Mouse (Mus musculus): ENCODE measurements around the gene Suv39h2.

Suv39h2 gene

GRCm38 (mm10) chr2:3474861-3475283 is at the start of gene Suv39h2:
Gene Suv39h2 (minus strand): TSS chr2:3475031.
- DNase-seq (ENCODE audit: low spot score in 2 of 2), result peak; percentile 96 to 97

DNA sequence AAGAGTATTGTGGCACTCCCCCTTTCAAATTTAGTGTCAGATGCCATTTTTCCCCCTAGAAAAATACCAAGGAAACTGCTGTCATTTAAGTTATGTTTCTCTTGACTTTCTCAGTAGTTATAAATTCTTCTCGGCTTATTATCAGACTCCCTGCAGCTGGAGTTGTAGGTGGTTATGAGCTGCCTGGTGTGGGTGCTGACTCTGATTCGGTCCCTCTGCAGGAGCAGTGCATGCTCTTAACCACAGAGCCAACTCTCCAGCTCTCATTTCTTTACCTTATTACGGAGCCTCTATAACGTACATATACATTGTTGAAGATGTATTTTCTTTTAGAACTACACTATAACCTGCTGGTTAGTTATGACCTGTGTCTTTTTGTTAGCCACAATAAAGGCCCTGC is 47.7 kb upstream of the Suv39h2 start:
- no peak for DNase-seq (ENCODE audit: low spot score in 2 of 2)

- DNase-seq (ENCODE audit: low spot score in 2 of 2), result peak; percentile 98
Observed at GRCm38 (mm10) chr2:3512552-3513454, 38.0 kb upstream of the Suv39h2 start, which contains the start of the genes Gm45902, Hspa14 and Cdnf. Gene Gm45902 (minus strand): TSS chr2:3512790. Gene Hspa14 (minus strand): TSS chr2:3512814. Gene Cdnf (plus strand): TSS chr2:3513030.

DNA sequence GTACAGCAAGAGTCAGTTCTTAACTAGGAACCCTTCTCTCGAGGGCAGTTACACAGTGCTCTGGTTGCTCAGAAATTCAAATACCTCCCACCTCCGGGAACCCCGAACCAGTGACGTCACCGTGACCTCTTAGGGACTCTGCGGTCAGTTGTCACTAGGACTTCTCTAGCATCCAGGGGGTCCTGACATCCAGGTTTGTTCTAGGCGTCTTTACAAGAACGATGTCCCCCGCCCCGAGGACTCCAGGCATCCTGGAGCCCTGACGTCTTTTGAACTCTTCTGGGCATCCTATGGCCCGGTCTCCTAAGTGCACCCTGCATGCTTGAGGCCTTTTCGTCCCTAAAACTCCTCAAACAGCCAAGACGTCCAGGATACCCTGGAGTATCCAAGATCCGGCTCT is 37.2 kb upstream of the Suv39h2 start:
- peak; percentile 36 to 45 for DNase-seq (ENCODE audit: low spot score in 2 of 2)

DNA sequence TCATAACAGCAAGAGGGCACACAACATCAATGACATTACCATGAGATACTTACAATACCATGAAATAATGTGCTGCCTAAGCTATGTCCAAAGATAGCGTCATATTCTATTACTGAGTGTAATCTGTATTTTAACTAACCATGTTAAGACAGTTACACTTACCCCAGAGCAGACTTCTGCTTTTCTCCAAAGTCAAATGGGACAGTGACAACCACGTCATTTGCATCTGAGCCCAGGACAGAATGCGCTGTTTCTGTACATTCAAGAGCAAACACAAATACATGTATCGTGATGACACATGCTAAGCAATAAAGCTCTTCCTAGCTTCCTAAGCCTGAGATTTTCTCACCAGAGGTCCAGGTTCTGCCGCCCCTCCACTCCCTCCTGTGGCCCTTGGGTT is 26.1 kb upstream of the Suv39h2 start:
- DNase-seq (ENCODE audit: low spot score in 2 of 2), result peak in 1 of 2 experiments; percentile 24

- no peak for DNase-seq (ENCODE audit: low spot score in 2 of 2)
Observed at GRCm38 (mm10) chr2:3499543-3499942, 24.7 kb upstream of the Suv39h2 start.

- DNase-seq (ENCODE audit: low spot score in 2 of 2), result no peak
Observed at GRCm38 (mm10) chr2:3493833-3494409, 19.1 kb upstream of the Suv39h2 start.

GRCm38 (mm10) chr2:3489816-3490215 is 15.0 kb upstream of the Suv39h2 start:
- DNase-seq (ENCODE audit: low spot score in 2 of 2), result no peak

- DNase-seq (ENCODE audit: low spot score in 2 of 2), result no peak
Observed at GRCm38 (mm10) chr2:3480239-3480638, 5.4 kb upstream of the Suv39h2 start.

- peak in 1 of 2 experiments; percentile 2 for DNase-seq (ENCODE audit: low spot score in 2 of 2)
Observed at GRCm38 (mm10) chr2:3475746-3476251, 968 bp upstream of the Suv39h2 start.

DNA sequence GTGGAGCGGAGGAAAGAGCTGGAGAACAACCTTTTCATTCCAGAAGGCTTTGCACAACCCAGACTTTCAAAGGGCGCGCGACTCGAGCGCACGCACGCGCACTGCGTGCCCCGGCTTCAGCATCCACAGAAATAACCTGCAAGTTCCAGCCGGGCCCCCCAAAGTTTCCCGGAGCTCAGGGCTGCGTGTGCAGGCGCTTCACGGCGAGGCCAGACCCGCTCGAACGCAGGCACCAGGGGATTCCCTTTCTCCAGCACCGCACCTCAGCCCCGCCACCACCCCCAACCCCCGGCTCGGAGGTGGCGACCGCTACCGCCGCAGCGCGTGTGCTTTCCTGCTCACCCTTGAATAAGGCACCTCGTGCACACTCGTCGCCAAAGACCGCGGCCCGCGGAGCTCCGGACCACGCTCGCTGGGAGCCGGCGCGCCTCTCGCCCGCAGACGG is 448 bp downstream of the Suv39h2 start:
- no peak for DNase-seq (ENCODE audit: low spot score in 2 of 2)

- DNase-seq (ENCODE audit: low spot score in 2 of 2), result peak in 1 of 2 experiments; percentile 5
Observed at GRCm38 (mm10) chr2:3473891-3474290, 940 bp downstream of the Suv39h2 start.

GRCm38 (mm10) chr2:3456590-3456989 is 18.2 kb downstream of the Suv39h2 start:
- DNase-seq (ENCODE audit: low spot score in 2 of 2), result no peak

DNA sequence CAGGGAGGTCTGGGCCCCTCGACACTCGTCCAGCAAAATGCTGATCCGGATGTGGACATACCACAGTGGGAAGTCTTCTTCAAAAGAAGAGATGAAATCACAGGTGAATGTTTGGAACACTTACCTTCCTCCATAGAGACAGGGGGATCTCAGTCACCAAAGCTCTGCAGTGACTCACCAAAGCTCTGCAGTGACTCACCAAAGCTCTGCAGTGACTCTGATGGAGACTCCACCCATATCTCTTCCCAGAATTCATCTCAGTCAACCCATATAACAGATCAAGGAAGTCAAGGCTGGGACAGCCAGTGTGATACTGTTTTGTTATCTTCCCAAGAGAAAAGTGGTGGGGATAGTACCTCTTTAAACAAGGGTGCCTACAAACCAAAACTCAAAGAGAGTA is 21.7 kb downstream of the Suv39h2 start:
- DNase-seq (ENCODE audit: low spot score in 2 of 2), result no peak

- DNase-seq (ENCODE audit: low spot score in 2 of 2), result no peak
Observed at GRCm38 (mm10) chr2:3449431-3449830, 25.4 kb downstream of the Suv39h2 start.

DNA sequence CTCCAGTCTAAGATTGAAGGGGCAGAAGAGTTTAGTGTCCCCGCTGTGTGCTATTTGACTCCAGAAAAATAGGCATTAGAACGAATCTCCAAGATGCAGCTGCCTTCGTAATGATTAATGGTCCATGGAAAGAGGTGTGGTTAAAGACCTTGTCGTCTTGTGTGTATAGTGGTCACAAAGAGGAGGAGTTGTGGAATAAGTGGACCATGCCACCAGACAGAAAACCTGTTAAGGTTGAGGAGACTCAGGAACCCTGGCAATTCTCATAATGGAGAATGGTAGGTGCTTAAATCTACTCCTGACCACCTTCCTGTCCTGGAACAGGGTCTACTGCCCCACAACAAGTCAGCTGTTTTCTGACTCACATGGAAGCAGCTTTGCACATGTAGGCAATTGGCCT is 28.8 kb downstream of the Suv39h2 start:
- no peak for DNase-seq (ENCODE audit: low spot score in 2 of 2)

DNA sequence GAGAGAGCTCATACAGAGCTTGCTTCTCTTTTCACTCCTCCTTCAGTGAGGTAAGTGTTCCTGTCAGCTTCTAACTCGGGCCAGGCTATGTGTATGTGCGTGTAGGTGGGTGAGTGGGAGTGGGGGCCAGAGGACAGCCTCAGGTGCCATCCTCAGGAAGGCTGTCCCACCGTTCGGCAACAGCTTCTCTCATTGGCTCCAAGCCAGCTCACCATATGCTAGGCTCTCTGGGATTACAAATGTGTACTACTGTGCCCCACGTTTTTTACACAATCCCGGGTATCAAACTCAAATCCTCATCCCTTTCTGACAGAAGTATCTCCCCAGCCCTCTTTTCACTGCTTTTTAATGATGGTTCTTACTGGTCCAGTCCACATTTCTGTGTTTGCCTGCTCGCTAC is 30.6 kb downstream of the Suv39h2 start:
- no peak for DNase-seq (ENCODE audit: low spot score in 2 of 2)

DNA sequence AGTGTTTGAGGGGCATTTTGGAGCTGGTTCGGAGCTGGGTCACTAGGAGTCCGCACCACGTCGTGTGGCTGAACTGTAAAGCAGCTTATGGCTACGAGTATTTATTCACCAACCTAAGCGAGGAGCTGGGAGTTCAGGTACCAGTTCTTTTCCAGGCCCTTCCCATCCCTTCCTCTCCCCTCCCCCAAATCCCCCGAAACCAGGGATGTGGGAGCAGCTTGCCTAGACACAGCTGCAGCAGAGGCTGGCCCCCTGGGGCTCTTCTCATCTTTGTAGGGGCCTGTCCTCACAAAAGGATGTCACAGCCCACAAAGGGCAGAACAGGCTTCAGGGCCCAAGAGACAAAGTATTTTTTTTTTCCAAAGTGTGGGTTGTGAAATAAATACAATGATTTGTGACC is 36.9 kb downstream of the Suv39h2 start:
- no peak for DNase-seq (ENCODE audit: low spot score in 2 of 2)

DNA sequence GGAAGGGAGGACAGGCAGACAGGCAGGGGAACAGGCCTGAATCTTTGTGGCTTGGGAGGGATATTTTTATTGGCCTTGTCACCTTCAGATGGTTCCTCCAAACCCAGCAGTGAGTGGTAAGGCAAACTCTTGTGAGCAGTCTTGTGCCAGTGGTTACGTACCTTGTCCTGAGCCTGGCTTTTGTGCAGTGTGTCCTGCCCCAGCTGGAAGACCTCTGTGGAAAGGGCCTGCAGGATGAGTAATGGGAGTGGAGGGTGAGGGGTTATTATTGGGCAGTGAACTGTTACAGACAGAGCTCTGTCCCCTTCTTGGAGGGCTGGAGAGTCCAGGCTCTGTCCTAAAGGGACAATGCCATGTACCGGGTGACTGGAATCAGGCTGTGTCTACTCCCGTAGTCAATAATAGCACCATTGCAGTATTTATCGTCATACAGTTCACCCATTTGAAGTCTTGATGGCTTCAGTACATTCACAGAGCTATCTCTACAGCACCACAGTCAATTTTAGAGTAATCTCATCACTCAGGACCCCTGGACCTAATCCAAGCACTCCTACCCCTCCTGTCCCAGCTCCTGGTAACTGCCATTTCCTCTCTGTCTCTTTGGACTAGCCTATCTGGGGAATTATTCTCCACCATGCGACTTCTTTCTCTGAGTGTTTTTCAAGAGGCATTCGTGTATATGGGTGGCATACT is 39.3 kb downstream of the Suv39h2 start:
- DNase-seq (ENCODE audit: low spot score in 2 of 2), result no peak

GRCm38 (mm10) chr2:3430956-3431355 is 43.9 kb downstream of the Suv39h2 start:
- DNase-seq (ENCODE audit: low spot score in 2 of 2), result no peak

GRCm38 (mm10) chr2:3424579-3424910 is 50.3 kb downstream of the Suv39h2 start:
- no peak for DNase-seq (ENCODE audit: low spot score in 2 of 2)
